Mouse (Mus musculus): ENCODE measurements at regions not wholly inside any gene's neighbourhood (a gene's known extent, or its start where the extent isn't known, plus 50 kb on each side); places are given as distances from the start of the nearest gene placed in this dataset.

DNA sequence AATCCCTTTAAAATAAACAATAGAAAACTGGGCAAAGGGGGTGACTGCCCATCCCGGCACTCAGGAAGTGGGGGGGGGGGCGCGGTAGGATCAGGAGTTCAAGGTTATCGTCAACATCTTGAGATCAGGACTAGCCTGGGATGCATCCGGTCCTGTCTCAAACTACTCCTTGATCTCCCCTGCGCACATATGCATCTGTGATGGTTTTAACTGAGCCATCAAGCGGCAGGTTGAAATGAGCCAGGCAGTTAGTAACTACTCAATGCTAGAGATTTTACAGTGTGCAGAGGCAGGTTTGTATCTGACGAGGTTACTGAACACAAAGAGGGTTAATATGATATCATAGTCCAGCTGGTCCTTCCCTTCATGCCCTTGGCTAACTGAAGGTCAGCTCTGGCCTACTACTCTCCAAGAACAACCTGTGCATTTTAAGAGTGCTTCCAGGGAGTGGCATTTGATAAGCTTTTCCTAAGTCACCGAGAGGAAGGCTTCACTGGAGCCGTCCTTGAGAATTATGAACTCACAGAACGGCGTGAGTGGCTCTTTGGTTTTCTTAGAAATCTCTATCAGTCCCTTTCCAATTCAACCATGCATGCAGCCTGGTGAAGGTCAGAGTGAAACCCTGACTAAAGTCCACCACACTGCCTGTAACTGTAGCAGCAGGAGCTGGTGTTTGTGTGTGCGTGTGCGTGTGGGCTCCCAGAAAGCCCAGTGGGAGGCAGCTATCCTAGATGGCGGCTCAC lies 340.1 kb downstream of the Diras2 start:
- TF ChIP-seq CTCF (IDR thresholded peaks at IDR 0.05; ENCODE audit: low read depth, low read length), result no peak
- no peak for TF ChIP-seq POLR2A (IDR thresholded peaks at IDR 0.05; ENCODE audit: insufficient read depth, low read length)
- 0 out of 2 replicates have a peak, but pooled peaks have one; percentile 40 for TF ChIP-seq EP300 (IDR thresholded peaks at IDR 0.05; ENCODE audit: insufficient read depth, low read depth, low read length)

Data from ES-Bruce4 (cell line).